Mouse (Mus musculus) cortical plate, adult 2 months (tissue): ENCODE results near the gene Cel.

Experiments
- CTCF ChIP-seq: fragments of 200-500 bp; IDR thresholded peaks from 2 replicates; pipeline ENCODE4 v1.5.1; 2011; ENCODE audit warnings: mild to moderate bottlenecking, control low read depth, low read length; ENCODE audit not compliant: insufficient read depth; ENCODE audit errors: extremely low read depth
- POLR2A ChIP-seq: fragments of 200-500 bp; IDR thresholded peaks from 2 replicates; pipeline ENCODE4 v1.6.1; 2011; ENCODE audit warnings: mild to moderate bottlenecking, low read length, control low read depth; ENCODE audit not compliant: insufficient read depth; ENCODE audit errors: extremely low read depth

- no peak for TF ChIP-seq CTCF
- TF ChIP-seq POLR2A: no peak
Measured at GRCm38 (mm10) chr2:28523643-28524117, 39.5 kb downstream of the Cel start.
